Comparison of ENCODE assay signal across 31 mouse cellular contexts in genomic region chr15:9283165-9283564, GRCm38 (mm10). TPM values are rescaled to one million over a fixed set of nuclear protein-coding genes. Genes with fewer than 3 reads are reported as not detected.
DNase-seq lines count a peak whose midpoint lies in the region; ATAC-seq and TF ChIP-seq lines count a peak whose summit lies in the region.
"Had no signal": no experiment of that assay in that cellular context is flagged by ENCODE, and none has a peak within 500 bp of the region (broad histone marks: within the 10 kb centered on the region; RNA-seq: fewer than 3 reads in every experiment).

No protein-coding gene starts in this region.

- ATAC-seq in kidney, embryonic 16.5 days (ENCODE audit: low FRiP score, low TSS enrichment), result no peak
- ATAC-seq: activated CD4-positive, CD25-positive, alpha-beta regulatory T cell, adult 4 months; forebrain, embryonic 13.5 days; forebrain, embryonic 16.5 days; hindbrain, postnatal 0 days had no signal

- no peak for TF ChIP-seq CTCF in MEL (IDR thresholded peaks at IDR 0.05 in 2 of 3, conservative IDR thresholded peaks at IDR 0.05 in 1 of 3; ENCODE audit: control insufficient read depth in 1 of 3, insufficient read depth in 1 of 3, low read depth in 2 of 3, low read length in 3 of 3, poor library complexity in 1 of 3, severe bottlenecking in 1 of 3)

- no peak overlapping the region for H3K9ac ChIP-seq in kidney, embryonic 16.5 days (replicated peaks; ENCODE audit: low read length)
- H3K9ac ChIP-seq in MEL (ENCODE audit: control insufficient read depth, low read depth, low read length, poor library complexity, severe bottlenecking), result no peak overlapping the region
- H3K9ac ChIP-seq: forebrain, embryonic 13.5 days; heart, embryonic 13.5 days; hindbrain, embryonic 14.5 days had no signal

- no peak for TF ChIP-seq POLR2A in MEL (IDR thresholded peaks at IDR 0.05; ENCODE audit: control insufficient read depth in 1 of 2, insufficient read depth in 1 of 2, low read depth in 1 of 2, low read length in 2 of 2, poor library complexity in 1 of 2)

- no peaks in the 10 kb centered on the region for H3K79me2 ChIP-seq in MEL (ENCODE audit: control insufficient read depth, insufficient read depth, low read length, poor library complexity)

- no peaks in the 10 kb centered on the region for H3K27me3 ChIP-seq in kidney, embryonic 16.5 days (ENCODE audit: insufficient read depth, low read length)
- peaks cover 0 to 2% of the 10 kb centered on the region in 2 experiments; a peak in 1 of 4 replicates for H3K27me3 ChIP-seq in MEL (ENCODE audit: control insufficient read depth in 1 of 2, insufficient read depth in 2 of 2, low read length in 2 of 2)
- H3K27me3 ChIP-seq: forebrain, embryonic 13.5 days; heart, embryonic 13.5 days had no signal

- H3K4me1 ChIP-seq in kidney, embryonic 16.5 days (ENCODE audit: insufficient read depth, low read length), result no peaks in the 10 kb centered on the region
- no peaks in the 10 kb centered on the region for H3K4me1 ChIP-seq in MEL (ENCODE audit: control insufficient read depth in 1 of 2, insufficient read depth in 2 of 2, low read length in 2 of 2)
- H3K4me1 ChIP-seq: forebrain, embryonic 10.5 days; forebrain, embryonic 13.5 days; heart, embryonic 10.5 days; heart, embryonic 13.5 days had no signal

- no peak overlapping the region for H3K4me2 ChIP-seq in kidney, embryonic 16.5 days (replicated peaks; ENCODE audit: low read depth, low read length)
- H3K4me2 ChIP-seq: forebrain, embryonic 13.5 days; heart, embryonic 13.5 days; hindbrain, embryonic 14.5 days had no signal

- peak; percentile 62 for DNase-seq in kidney, adult 11 months
- no peak for DNase-seq in kidney, adult 18-20 months
- DNase-seq in kidney, adult 9 months, result peak; percentile 88
- DNase-seq in MEL (ENCODE audit: low read depth, low spot score), result no peak
- DNase-seq in cerebellum, adult 9-11 months, result no peak
- DNase-seq: adrenal gland, adult 8-10 months; adrenal gland, postnatal 25 days; cerebellum, adult 11-12 months; cerebellum, adult 8-10 months; cerebellum, postnatal 14 days; gastrocnemius, postnatal 10 days; gastrocnemius, postnatal 36 days; heart, adult 2 months; heart, postnatal 14 days; heart, postnatal 4 days had no signal

- no peak for TF ChIP-seq RAD21 in MEL (IDR thresholded peaks at IDR 0.05; ENCODE audit: low read depth, low read length)

- no peaks in the 10 kb centered on the region for H3K9me3 ChIP-seq in kidney, embryonic 16.5 days (ENCODE audit: low read length)
- H3K9me3 ChIP-seq in MEL (replicated peaks; ENCODE audit: insufficient read depth, low read length), result no peaks in the 10 kb centered on the region
- H3K9me3 ChIP-seq: forebrain, embryonic 10.5 days; forebrain, embryonic 13.5 days; heart, embryonic 10.5 days; heart, embryonic 13.5 days had no signal

- WGBS in kidney, embryonic 16.5 days, result 97% methylated on average over 2 of the region's 2 CpGs

- H3K27ac ChIP-seq in kidney, embryonic 16.5 days (ENCODE audit: low read length), result no peak overlapping the region
- no peak overlapping the region for H3K27ac ChIP-seq in MEL (ENCODE audit: control insufficient read depth, low read depth, low read length)
- H3K27ac ChIP-seq: forebrain, embryonic 10.5 days; forebrain, embryonic 13.5 days; heart, adult 2 months; heart, embryonic 10.5 days; heart, embryonic 13.5 days; hindbrain, embryonic 14.5 days; hindbrain, postnatal 0 days had no signal

- TF ChIP-seq EP300 in MEL (IDR thresholded peaks at IDR 0.05; ENCODE audit: low read depth in 1 of 2, low read length in 2 of 2), result no peak

- no peak overlapping the region for H3K4me3 ChIP-seq in kidney, embryonic 16.5 days (ENCODE audit: low read length)
- H3K4me3 ChIP-seq in MEL (ENCODE audit: control insufficient read depth in 1 of 2, insufficient read depth in 1 of 2, low read depth in 2 of 2, low read length in 2 of 2), result no peak overlapping the region
- H3K4me3 ChIP-seq: forebrain, embryonic 10.5 days; forebrain, embryonic 13.5 days; heart, adult 2 months; heart, embryonic 10.5 days; heart, embryonic 13.5 days had no signal

- H3K36me3 ChIP-seq in kidney, embryonic 16.5 days (ENCODE audit: insufficient read depth, low read length), result no peaks in the 10 kb centered on the region
- no peaks in the 10 kb centered on the region for H3K36me3 ChIP-seq in MEL (ENCODE audit: control insufficient read depth in 1 of 2, insufficient read depth in 2 of 2, low read length in 2 of 2)
- H3K36me3 ChIP-seq: forebrain, embryonic 10.5 days; heart, embryonic 10.5 days; heart, embryonic 13.5 days had no signal

TF ChIP-seq in MEL, 35 proteins besides CTCF, POLR2A, EP300 and RAD21:
- no peak for TF ChIP-seq MEF2A (IDR thresholded peaks at IDR 0.05; ENCODE audit: extremely low read depth, insufficient replicate concordance, low read depth, low read length, poor library complexity, severe bottlenecking)
- peak; percentile 41; the same call in 1 of the 2 replicates for TF ChIP-seq USF1 (IDR thresholded peaks at IDR 0.05; ENCODE audit: low read depth, low read length)

RNA-seq across cellular contexts. Expression of gene Ugt3a1, which starts 6.5 kb away (rescaled TPM):
- polyA plus RNA-seq in kidney, embryonic 16.5 days (2015; fragmentation: Nextera tagmentation; extraction: Ambion mirVana), result 0.13 and 0.49 TPM in 2 replicates
- total RNA-seq in MEL (2012; rRNA removed), result not detected in 2 replicates
- polyA plus RNA-seq in MEL (2012; ENCODE audit: insufficient read depth in 1 of 2, insufficient read length in 2 of 2, low read depth in 1 of 2, low replicate concordance in 2 of 2, missing spikeins in 1 of 2), result not detected
- total RNA-seq: adrenal gland, postnatal 25 days; gastrocnemius, adult 18-20 months; gastrocnemius, postnatal 10 days; gastrocnemius, postnatal 36 days; granulocyte monocyte progenitor cell, adult 5-6 weeks; heart, adult 2 months; heart, postnatal 14 days; heart, postnatal 4 days; hindbrain, postnatal 0 days had no signal
- polyA plus RNA-seq: activated CD4-positive, CD25-positive, alpha-beta regulatory T cell, adult 4 months; brain, embryonic 14.5 days; embryonic facial prominence, embryonic 11.5 days; embryonic facial prominence, embryonic 14.5 days; forebrain, embryonic 10.5 days; forebrain, embryonic 13.5 days; forebrain, embryonic 16.5 days; heart, adult 2 months; heart, embryonic 10.5 days; heart, embryonic 13.5 days; heart, embryonic 16.5 days; hindbrain, embryonic 11.5 days; hindbrain, embryonic 14.5 days; hindbrain, postnatal 0 days had no signal

RNA-seq across cellular contexts. Expression of gene Ugt3a2, which starts 52.2 kb away (rescaled TPM):
- 1.1 and 2.9 TPM in 2 replicates for polyA plus RNA-seq in kidney, embryonic 16.5 days (2015; fragmentation: Nextera tagmentation; extraction: Ambion mirVana)
- not detected in 2 replicates for total RNA-seq in MEL (2012; rRNA removed)
- not detected for polyA plus RNA-seq in MEL (2012; ENCODE audit: insufficient read depth in 1 of 2, insufficient read length in 2 of 2, low read depth in 1 of 2, low replicate concordance in 2 of 2, missing spikeins in 1 of 2)
- total RNA-seq: gastrocnemius, adult 18-20 months; gastrocnemius, postnatal 10 days; gastrocnemius, postnatal 36 days; granulocyte monocyte progenitor cell, adult 5-6 weeks; heart, adult 2 months; heart, postnatal 14 days; heart, postnatal 4 days; hindbrain, postnatal 0 days had no signal
- polyA plus RNA-seq: activated CD4-positive, CD25-positive, alpha-beta regulatory T cell, adult 4 months; brain, embryonic 14.5 days; embryonic facial prominence, embryonic 11.5 days; embryonic facial prominence, embryonic 14.5 days; forebrain, embryonic 10.5 days; forebrain, embryonic 13.5 days; forebrain, embryonic 16.5 days; heart, embryonic 10.5 days; heart, embryonic 13.5 days; heart, embryonic 16.5 days; hindbrain, embryonic 11.5 days; hindbrain, embryonic 14.5 days; hindbrain, postnatal 0 days had no signal

Comparison
In these comparisons a context has a peak if more than half of its experiments do, and no peak if none do; other contexts are left out.
1. DNase-seq: peak in kidney, adult 11 months (single experiment) and kidney, adult 9 months (single experiment); none in kidney, adult 18-20 months (single experiment), MEL (single experiment) and cerebellum, adult 9-11 months (single experiment).